Mouse (Mus musculus) megakaryocyte, embryonic 14.5 days (primary cell): ENCODE results near the gene Gm17455.

Experiments
- FLI1 ChIP-seq: IDR thresholded peaks from 2 replicates; pipeline ENCODE4 v1.6.1; 2012; ENCODE audit warnings: low read length, inconsistent platforms, mixed read lengths
- GATA1 ChIP-seq: IDR thresholded peaks from 3 replicates; pipeline ENCODE4 v1.6.1; 2012; ENCODE audit warnings: mixed read lengths, low read length, inconsistent platforms, borderline replicate concordance

DNA sequence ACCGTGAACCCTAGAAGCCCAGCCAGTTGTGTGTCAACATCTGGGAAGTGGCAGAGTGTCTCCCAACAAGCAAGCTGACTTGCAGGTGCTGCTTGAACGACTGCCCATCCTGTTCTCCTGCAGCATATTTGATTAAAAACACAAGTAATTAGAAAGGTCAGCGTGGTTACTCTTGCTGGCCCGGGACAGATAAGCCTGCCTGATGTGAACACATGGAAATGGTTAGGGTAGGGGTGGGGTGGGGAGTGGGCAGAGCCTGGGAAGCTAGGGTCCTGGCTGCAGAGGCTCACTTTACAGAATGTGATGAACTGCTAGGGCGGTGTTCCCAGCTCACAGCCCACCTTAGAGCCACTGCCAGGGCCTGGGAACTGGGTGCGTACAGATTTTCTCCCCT, 26.0 kb upstream of the Gm17455 start:
- TF ChIP-seq GATA1 (no peak), FLI1 (no peak)
